Mouse (Mus musculus): ENCODE measurements around the gene Hspa12a. TPM values are rescaled to one million over a fixed set of nuclear protein-coding genes. Genes with fewer than 3 reads are reported as not detected.

Gene Hspa12a
- polyA plus RNA-seq, 1 experiment, result 6.6 TPM

DNA sequence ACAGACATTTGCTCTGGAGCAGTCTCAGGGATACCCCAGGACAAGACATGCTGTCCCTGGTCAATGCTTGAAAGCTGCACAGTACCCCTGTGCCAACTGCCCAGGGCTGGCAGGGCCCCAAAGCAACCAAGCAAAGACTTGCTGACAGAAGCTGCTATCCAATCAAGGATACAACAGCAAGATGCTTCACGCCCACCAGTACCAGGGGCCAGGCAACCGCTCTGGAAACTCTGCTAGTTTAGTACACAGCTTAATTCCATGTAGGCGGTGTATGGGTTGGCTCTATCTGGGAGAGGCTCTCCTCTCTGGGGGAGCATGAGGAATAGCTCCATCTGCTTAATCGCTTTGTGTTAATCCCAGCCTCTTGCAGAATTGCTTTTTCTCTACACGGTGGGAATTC lies 113.9 kb downstream of the Hspa12a start:
- Histone ChIP-seq H3ac (ENCODE audit: control insufficient read depth, insufficient read length) (no peak overlapping the region), H3K4me2 (ENCODE audit: low read depth) (no peak overlapping the region), H3K79me2 (ENCODE audit: control insufficient read depth, insufficient read depth) (peaks cover 4% of the 10 kb centered on the region), H3K4me3 (no peak overlapping the region), H3K36me3 (ENCODE audit: control insufficient read depth, insufficient read depth) (no peaks in the 10 kb centered on the region), H3K27me3 (ENCODE audit: control insufficient read depth, insufficient read depth, insufficient read length) (no peaks in the 10 kb centered on the region)
- TF ChIP-seq MYOG (IDR thresholded peaks at IDR 0.05; ENCODE audit: control insufficient read depth in 1 of 3, insufficient read depth in 1 of 3, insufficient read length in 2 of 3, low read depth in 2 of 3) (no peak), SRF (IDR thresholded peaks at IDR 0.05; ENCODE audit: control insufficient read depth, insufficient read length, low read depth) (no peak), POLR2A (IDR thresholded peaks at IDR 0.05; ENCODE audit: insufficient read length, low read depth) (no peak), POLR2AphosphoS2 (IDR thresholded peaks at IDR 0.05; ENCODE audit: insufficient read length, low read depth) (no peak), MYOD1 (IDR thresholded peaks at IDR 0.05; ENCODE audit: control insufficient read depth in 1 of 3, insufficient read length in 2 of 3, low read depth in 2 of 3) (no peak)

- TF ChIP-seq POLR2A (IDR thresholded peaks at IDR 0.05; ENCODE audit: insufficient read length, low read depth), result no peak
- no peak for TF ChIP-seq USF1 (IDR thresholded peaks at IDR 0.05; ENCODE audit: low read depth)
- no peak for TF ChIP-seq TCF12 (IDR thresholded peaks at IDR 0.05; ENCODE audit: insufficient read depth, poor library complexity, severe bottlenecking)
- no peak for TF ChIP-seq REST (IDR thresholded peaks at IDR 0.05; ENCODE audit: insufficient read depth, insufficient read length)
- no peak for TF ChIP-seq SRF (IDR thresholded peaks at IDR 0.05; ENCODE audit: control insufficient read depth, insufficient read length, low read depth)
- TF ChIP-seq MYOG (IDR thresholded peaks at IDR 0.05; ENCODE audit: control insufficient read depth in 1 of 3, insufficient read depth in 1 of 3, insufficient read length in 2 of 3, low read depth in 2 of 3), result no peak
- no peak for TF ChIP-seq MAX (IDR thresholded peaks at IDR 0.05; ENCODE audit: low read depth)
- no peaks in the 10 kb centered on the region for H3K36me3 ChIP-seq (ENCODE audit: control insufficient read depth, insufficient read depth)
- no peak overlapping the region for H3K4me3 ChIP-seq
- no peak overlapping the region for H3K4me2 ChIP-seq (ENCODE audit: low read depth)
- no peak overlapping the region for H3ac ChIP-seq (ENCODE audit: control insufficient read depth, insufficient read length)
- no peaks in the 10 kb centered on the region for H3K27me3 ChIP-seq (ENCODE audit: control insufficient read depth, insufficient read depth, insufficient read length)
- peaks cover 4% of the 10 kb centered on the region for H3K79me2 ChIP-seq (ENCODE audit: control insufficient read depth, insufficient read depth)
Observed at GRCm38 (mm10) chr19:58827656-58828055, 115.8 kb downstream of the Hspa12a start.

DNA sequence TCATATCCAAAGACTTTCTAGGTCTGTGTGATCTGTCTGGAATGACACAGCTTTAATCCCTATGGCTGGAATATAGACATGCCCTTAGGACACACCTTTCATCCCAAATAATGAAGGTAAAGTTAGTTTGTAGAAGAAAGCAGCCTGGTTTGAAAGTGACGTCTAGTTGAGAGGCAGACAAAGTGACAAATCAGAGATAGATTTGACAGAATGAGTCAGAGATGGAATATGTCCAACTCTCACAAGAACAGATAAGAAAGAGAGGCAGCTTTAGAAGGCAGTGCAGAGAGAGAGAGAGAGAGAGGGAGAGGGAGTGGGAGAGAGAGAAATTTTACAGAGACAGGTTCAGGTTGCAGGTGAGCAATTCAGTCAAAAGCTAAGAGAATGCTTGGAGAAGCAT lies 119.1 kb downstream of the Hspa12a start:
- TF ChIP-seq USF1 (IDR thresholded peaks at IDR 0.05; ENCODE audit: low read depth), result no peak
- TF ChIP-seq CEBPB (IDR thresholded peaks at IDR 0.05; ENCODE audit: insufficient read depth, poor library complexity, severe bottlenecking), result no peak
- no peak for TF ChIP-seq REST (IDR thresholded peaks at IDR 0.05; ENCODE audit: insufficient read depth, insufficient read length)
- TF ChIP-seq MYOD1 (IDR thresholded peaks at IDR 0.05; ENCODE audit: control insufficient read depth in 1 of 3, insufficient read length in 2 of 3, low read depth in 2 of 3), result no peak
- TF ChIP-seq POLR2A (IDR thresholded peaks at IDR 0.05; ENCODE audit: insufficient read length, low read depth), result no peak
- TF ChIP-seq POLR2AphosphoS2 (IDR thresholded peaks at IDR 0.05; ENCODE audit: insufficient read length, low read depth), result no peak
- TF ChIP-seq MYOG (IDR thresholded peaks at IDR 0.05; ENCODE audit: control insufficient read depth in 1 of 3, insufficient read depth in 1 of 3, insufficient read length in 2 of 3, low read depth in 2 of 3), result no peak
- no peak for TF ChIP-seq TCF12 (IDR thresholded peaks at IDR 0.05; ENCODE audit: insufficient read depth, poor library complexity, severe bottlenecking)
- TF ChIP-seq E2F4 (IDR thresholded peaks at IDR 0.05; ENCODE audit: insufficient read depth), result no peak
- TF ChIP-seq MAX (IDR thresholded peaks at IDR 0.05; ENCODE audit: low read depth), result no peak
- no peak for TF ChIP-seq SRF (IDR thresholded peaks at IDR 0.05; ENCODE audit: control insufficient read depth, insufficient read length, low read depth)
- no peak for TF ChIP-seq TCF3 (IDR thresholded peaks at IDR 0.05; ENCODE audit: insufficient read length, low read depth)
- H3K4me2 ChIP-seq (ENCODE audit: low read depth), result no peak overlapping the region

DNA sequence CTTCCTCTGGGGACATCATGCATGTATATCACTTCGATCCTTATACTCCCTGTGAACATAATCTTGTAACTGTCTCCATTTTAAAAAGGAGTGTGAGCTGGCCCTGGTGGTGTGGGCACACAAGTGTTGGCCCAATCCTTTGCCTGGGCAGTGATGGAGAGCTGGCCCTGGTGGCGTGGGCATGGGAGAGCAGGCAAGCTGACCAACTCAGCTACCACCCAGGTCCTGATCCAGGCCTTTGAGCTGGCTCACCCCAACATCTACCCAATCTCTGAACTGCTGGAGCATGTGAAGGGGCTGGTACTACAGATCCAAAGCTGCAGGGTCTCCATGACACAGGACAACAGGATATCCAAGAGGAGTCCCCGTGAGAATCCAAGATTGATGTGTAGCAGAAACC lies 120.2 kb downstream of the Hspa12a start:
- Histone ChIP-seq H3K79me2 (ENCODE audit: control insufficient read depth, insufficient read depth) (no peaks in the 10 kb centered on the region), H3ac (ENCODE audit: control insufficient read depth, insufficient read length) (no peak overlapping the region), H3K27me3 (ENCODE audit: control insufficient read depth, insufficient read depth, insufficient read length) (no peaks in the 10 kb centered on the region), H3K36me3 (ENCODE audit: control insufficient read depth, insufficient read depth) (peaks cover 4% of the 10 kb centered on the region), H3K4me2 (ENCODE audit: low read depth) (peak overlapping the region; percentile 24), H3K4me3 (no peak overlapping the region)
- TF ChIP-seq MYOG (IDR thresholded peaks at IDR 0.05; ENCODE audit: control insufficient read depth in 1 of 3, insufficient read depth in 1 of 3, insufficient read length in 2 of 3, low read depth in 2 of 3) (no peak), USF1 (IDR thresholded peaks at IDR 0.05; ENCODE audit: low read depth) (no peak), TCF12 (IDR thresholded peaks at IDR 0.05; ENCODE audit: insufficient read depth, poor library complexity, severe bottlenecking) (no peak), MYOD1 (IDR thresholded peaks at IDR 0.05; ENCODE audit: control insufficient read depth in 1 of 3, insufficient read length in 2 of 3, low read depth in 2 of 3) (no peak), CEBPB (IDR thresholded peaks at IDR 0.05; ENCODE audit: insufficient read depth, poor library complexity, severe bottlenecking) (no peak), POLR2A (IDR thresholded peaks at IDR 0.05; ENCODE audit: insufficient read length, low read depth) (no peak), REST (IDR thresholded peaks at IDR 0.05; ENCODE audit: insufficient read depth, insufficient read length) (no peak), E2F4 (IDR thresholded peaks at IDR 0.05; ENCODE audit: insufficient read depth) (no peak), MAX (IDR thresholded peaks at IDR 0.05; ENCODE audit: low read depth) (no peak), TCF3 (IDR thresholded peaks at IDR 0.05; ENCODE audit: insufficient read length, low read depth) (no peak)

More for the DNA sequence above, 119.1 kb downstream of the Hspa12a start:
- Histone ChIP-seq H3K4me3 (no peak overlapping the region), H3K79me2 (ENCODE audit: control insufficient read depth, insufficient read depth) (no peaks in the 10 kb centered on the region), H3K36me3 (ENCODE audit: control insufficient read depth, insufficient read depth) (peaks cover 4% of the 10 kb centered on the region), H3ac (ENCODE audit: control insufficient read depth, insufficient read length) (no peak overlapping the region), H3K27me3 (ENCODE audit: control insufficient read depth, insufficient read depth, insufficient read length) (no peaks in the 10 kb centered on the region)

DNA sequence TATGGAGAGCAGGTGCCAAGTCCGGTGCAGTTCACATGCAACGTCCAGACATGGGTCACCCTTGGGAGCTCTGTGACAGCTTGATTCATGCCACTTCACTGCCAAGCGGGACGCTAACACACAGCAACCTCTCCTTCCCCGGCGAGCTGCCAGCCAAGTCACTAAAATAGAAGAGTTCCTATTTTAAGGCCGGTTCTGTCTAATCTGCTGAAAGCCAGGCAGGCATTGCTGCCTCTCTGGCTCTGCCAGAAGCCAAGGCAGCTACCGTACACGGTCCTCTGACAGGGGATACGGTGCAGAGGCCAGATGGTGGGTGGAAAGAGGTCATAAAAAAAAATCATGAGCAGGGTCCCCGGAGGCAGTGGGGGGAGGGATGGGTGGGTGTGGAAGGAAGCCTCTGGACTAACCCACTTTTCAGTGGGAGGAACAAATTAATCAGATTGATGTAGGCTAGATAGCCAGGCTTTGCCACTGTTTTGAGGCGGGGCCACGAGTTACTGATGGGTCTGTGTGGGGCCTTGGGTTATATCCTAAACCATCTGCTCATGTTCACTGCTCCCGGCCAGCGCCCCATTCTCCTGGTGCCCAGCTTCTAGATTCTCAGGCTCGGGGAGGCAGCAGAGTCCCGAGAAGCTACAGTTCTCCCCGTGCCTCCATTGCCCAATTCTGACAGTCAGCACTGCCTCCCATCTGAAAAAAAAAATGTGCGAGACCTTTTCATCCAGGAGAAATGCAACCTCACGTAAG lies 120.8 kb downstream of the Hspa12a start:
- H3K4me2 ChIP-seq (ENCODE audit: low read depth), result peak overlapping the region; percentile 24
- TF ChIP-seq USF1 (IDR thresholded peaks at IDR 0.05; ENCODE audit: low read depth) (no peak), MYOG (IDR thresholded peaks at IDR 0.05; ENCODE audit: control insufficient read depth in 1 of 3, insufficient read depth in 1 of 3, insufficient read length in 2 of 3, low read depth in 2 of 3) (peak in 2 of 3 experiments; percentile 27 to 72), MYOD1 (IDR thresholded peaks at IDR 0.05; ENCODE audit: control insufficient read depth in 1 of 3, insufficient read length in 2 of 3, low read depth in 2 of 3) (peak in 2 of 3 experiments; percentile 48 to 63)

More for the DNA sequence above, 120.8 kb downstream of the Hspa12a start:
- H3K36me3 ChIP-seq (ENCODE audit: control insufficient read depth, insufficient read depth), result peaks cover 4% of the 10 kb centered on the region
- H3K27me3 ChIP-seq (ENCODE audit: control insufficient read depth, insufficient read depth, insufficient read length), result no peaks in the 10 kb centered on the region
- no peak overlapping the region for H3K4me3 ChIP-seq
- no peak overlapping the region for H3ac ChIP-seq (ENCODE audit: control insufficient read depth, insufficient read length)
- H3K79me2 ChIP-seq (ENCODE audit: control insufficient read depth, insufficient read depth), result no peaks in the 10 kb centered on the region

Measured in myocyte (in vitro differentiated cells).